Mouse (Mus musculus): ENCODE data around the gene Apoe. TPM values are rescaled to one million over a fixed set of nuclear protein-coding genes. Genes with fewer than 3 reads are reported as not detected.
"Not testable (repeated sequence)": the region's sequence is repeated elsewhere in the genome, so short reads cannot be mapped to it uniquely, and the experiment has no call there.

Apoe gene
- total and polyA plus RNA-seq, 2 experiments from 2014 or later, result 2,139 to 2,613 TPM

DNA sequence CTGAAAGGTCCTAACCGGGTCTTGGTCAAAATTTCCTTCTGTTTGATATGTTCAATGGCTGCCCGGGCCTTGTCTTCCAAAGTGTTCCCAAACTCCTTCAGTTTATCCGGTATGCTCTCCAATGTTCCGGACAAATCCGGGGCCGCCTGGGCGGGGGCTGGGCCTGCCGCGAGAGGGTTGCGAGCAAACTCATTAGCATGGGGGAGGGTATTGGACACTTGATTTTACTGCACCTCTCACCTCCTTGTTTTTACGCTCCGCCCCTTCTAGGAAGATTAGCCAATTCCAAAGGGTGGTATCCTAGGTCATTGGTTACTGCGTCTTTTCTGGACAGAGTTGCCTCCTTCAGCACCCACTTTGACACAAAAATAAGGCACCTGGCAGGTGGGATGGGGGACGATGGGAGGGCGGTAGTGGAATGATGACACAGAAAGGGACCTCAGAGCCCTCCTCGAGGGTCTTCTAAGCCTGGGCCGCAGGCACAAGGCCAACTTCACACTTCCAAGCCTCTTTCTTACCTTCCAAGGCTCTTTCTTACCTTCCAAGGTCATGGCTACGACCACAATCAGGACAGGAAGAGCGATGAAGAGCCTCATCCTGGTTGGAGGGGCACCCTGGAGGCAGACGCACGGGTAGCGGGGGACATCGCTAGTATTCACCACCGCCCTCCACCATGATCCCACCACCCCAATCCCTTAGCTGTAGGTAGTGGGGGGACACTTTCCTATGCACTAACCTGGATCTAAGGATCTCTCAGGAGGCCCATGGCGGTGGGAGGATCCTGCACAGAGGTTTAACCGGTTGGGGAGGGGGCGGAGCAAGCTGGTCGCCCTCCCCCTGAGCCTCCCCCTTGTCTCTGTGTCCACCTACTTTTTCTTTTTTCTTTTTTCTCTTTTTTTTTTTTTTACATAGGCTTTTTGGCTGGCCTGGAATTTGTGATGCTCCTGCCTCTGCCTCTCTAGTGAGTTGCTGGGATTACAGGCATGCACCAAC is 6.8 kb downstream of the Apoe start, which contains the start of gene Apoc1:
TSS of gene Apoc1 (minus strand) at position 788 of the 993 bp plus-strand sequence.
- Histone ChIP-seq H3K36me3 (ENCODE audit: insufficient read depth, low read length) (no peaks in the 10 kb centered on the region), H3K27me3 (ENCODE audit: insufficient read depth, low read length) (no peaks in the 10 kb centered on the region), H3K4me2 (ENCODE audit: low read depth, low read length, poor library complexity, severe bottlenecking) (no peak within 1 kb of the TSS), H3K4me1 (ENCODE audit: insufficient read depth, low read length) (no peaks in the 10 kb centered on the region), H3K4me3 (ENCODE audit: low read depth, low read length) (no peak within 1 kb of the TSS), H3K9me3 (ENCODE audit: low read length) (no peaks in the 10 kb centered on the region), H3K9ac (replicated peaks; ENCODE audit: low read length, poor library complexity, severe bottlenecking) (no peak within 1 kb of the TSS), H3K27ac (ENCODE audit: low read depth, low read length) (peak within 1 kb of the TSS; percentile 62; the same call in 1 of the 2 replicates)
- DNase-seq (ENCODE audit: low spot score) (no peak), ATAC-seq (ENCODE audit: low FRiP score) (no peak)
- no peak for TF ChIP-seq CTCF (IDR thresholded peaks at IDR 0.05)
- WGBS, result 55% methylated on average over 28 of the region's 28 CpGs

DNA sequence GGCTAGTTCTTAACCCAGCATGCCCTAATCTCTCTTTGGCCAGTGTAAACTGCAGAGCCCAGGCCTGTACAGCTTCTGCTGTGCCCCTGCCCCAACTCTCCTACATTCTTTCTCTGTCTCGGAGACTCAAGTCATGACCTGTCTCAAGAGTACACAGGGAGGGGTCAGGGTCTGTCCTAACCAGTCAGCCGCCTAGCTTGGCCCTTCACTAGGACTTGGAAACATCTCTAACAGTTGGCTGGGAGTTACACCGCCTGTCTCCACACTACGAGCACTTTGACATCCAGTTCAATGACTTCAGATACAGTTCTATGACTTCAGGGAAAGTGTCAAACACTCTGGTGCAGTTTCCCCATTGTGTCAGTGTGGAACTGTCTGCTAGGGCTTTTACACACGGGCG is 7.6 kb downstream of the Apoe start:
- 83% methylated on average over 6 of the region's 6 CpGs for WGBS
- no peak for TF ChIP-seq CTCF (IDR thresholded peaks at IDR 0.05)
- H3K4me1 ChIP-seq (ENCODE audit: insufficient read depth, low read length), result no peaks in the 10 kb centered on the region
- no peaks in the 10 kb centered on the region for H3K27me3 ChIP-seq (ENCODE audit: insufficient read depth, low read length)
- ATAC-seq (ENCODE audit: low FRiP score) (no peak), DNase-seq (ENCODE audit: low spot score) (no peak)
- no peaks in the 10 kb centered on the region for H3K36me3 ChIP-seq (ENCODE audit: insufficient read depth, low read length)
- no peak overlapping the region for H3K9ac ChIP-seq (replicated peaks; ENCODE audit: low read length, poor library complexity, severe bottlenecking)
- no peak overlapping the region for H3K4me2 ChIP-seq (ENCODE audit: low read depth, low read length, poor library complexity, severe bottlenecking)
- H3K27ac ChIP-seq (ENCODE audit: low read depth, low read length), result no peak overlapping the region
- H3K4me3 ChIP-seq (ENCODE audit: low read depth, low read length), result no peak overlapping the region
- no peaks in the 10 kb centered on the region for H3K9me3 ChIP-seq (ENCODE audit: low read length)

DNA sequence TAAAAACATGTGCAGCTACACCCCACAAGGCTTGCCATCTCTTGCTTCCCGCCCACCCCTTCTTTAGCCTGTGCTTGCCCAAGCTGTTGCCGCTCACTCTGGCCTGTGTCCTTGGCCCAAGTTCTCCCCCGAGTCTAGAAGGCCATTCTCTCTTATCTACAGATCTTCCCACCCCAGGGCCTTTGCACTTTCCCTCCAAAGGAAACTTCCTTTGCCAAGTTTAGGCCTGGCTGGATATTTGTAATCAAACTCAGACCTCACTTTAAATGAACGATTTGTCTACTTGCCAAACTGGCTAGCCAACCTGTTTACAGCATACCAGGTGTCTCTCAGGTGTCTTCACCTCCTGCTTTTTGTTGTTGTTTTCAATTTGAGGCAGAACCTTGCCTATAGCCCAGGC is 8.1 kb downstream of the Apoe start:
- Histone ChIP-seq H3K9me3 (ENCODE audit: low read length) (no peaks in the 10 kb centered on the region), H3K4me1 (ENCODE audit: insufficient read depth, low read length) (no peaks in the 10 kb centered on the region), H3K27ac (ENCODE audit: low read depth, low read length) (no peak overlapping the region), H3K4me2 (ENCODE audit: low read depth, low read length, poor library complexity, severe bottlenecking) (no peak overlapping the region), H3K9ac (replicated peaks; ENCODE audit: low read length, poor library complexity, severe bottlenecking) (no peak overlapping the region), H3K27me3 (ENCODE audit: insufficient read depth, low read length) (no peaks in the 10 kb centered on the region), H3K4me3 (ENCODE audit: low read depth, low read length) (no peak overlapping the region), H3K36me3 (ENCODE audit: insufficient read depth, low read length) (no peaks in the 10 kb centered on the region)
- TF ChIP-seq CTCF (IDR thresholded peaks at IDR 0.05), result no peak
- 94% methylated on average over 4 of the region's 4 CpGs for whole genome bisulfite sequencing
- DNase-seq (ENCODE audit: low spot score) (no peak), ATAC-seq (ENCODE audit: low FRiP score) (no peak)

DNA sequence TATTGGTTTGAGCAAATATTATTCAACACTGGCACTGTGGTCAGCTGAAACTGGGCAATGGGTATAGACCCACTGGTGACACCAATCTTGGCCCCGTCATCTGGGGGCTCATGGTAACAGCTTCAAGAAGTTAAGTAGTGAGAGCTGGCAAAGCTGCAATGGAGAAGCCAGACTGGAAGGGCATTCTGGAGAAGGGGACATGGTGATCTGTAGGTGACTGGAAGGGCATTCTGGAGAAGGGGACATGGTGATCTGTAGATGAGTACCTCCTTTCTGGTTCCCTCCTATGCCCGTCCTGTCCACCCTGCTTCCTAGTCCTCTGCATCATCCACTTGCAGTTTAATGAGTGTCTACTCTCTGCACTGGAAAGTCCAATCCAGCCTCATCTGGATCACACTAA is 10.4 kb downstream of the Apoe start:
- Histone ChIP-seq H3K27me3 (ENCODE audit: insufficient read depth, low read length) (no peaks in the 10 kb centered on the region), H3K36me3 (ENCODE audit: insufficient read depth, low read length) (no peaks in the 10 kb centered on the region), H3K9me3 (ENCODE audit: low read length) (no peaks in the 10 kb centered on the region), H3K4me3 (ENCODE audit: low read depth, low read length) (no peak overlapping the region), H3K27ac (ENCODE audit: low read depth, low read length) (no peak overlapping the region), H3K4me2 (ENCODE audit: low read depth, low read length, poor library complexity, severe bottlenecking) (no peak overlapping the region), H3K4me1 (ENCODE audit: insufficient read depth, low read length) (no peaks in the 10 kb centered on the region), H3K9ac (replicated peaks; ENCODE audit: low read length, poor library complexity, severe bottlenecking) (no peak overlapping the region)
- 97% methylated on average over 2 of the region's 2 CpGs for WGBS
- DNase-seq (ENCODE audit: low spot score), result no peak
- ATAC-seq (ENCODE audit: low FRiP score), result no peak
- no peak for TF ChIP-seq CTCF (IDR thresholded peaks at IDR 0.05)

DNA sequence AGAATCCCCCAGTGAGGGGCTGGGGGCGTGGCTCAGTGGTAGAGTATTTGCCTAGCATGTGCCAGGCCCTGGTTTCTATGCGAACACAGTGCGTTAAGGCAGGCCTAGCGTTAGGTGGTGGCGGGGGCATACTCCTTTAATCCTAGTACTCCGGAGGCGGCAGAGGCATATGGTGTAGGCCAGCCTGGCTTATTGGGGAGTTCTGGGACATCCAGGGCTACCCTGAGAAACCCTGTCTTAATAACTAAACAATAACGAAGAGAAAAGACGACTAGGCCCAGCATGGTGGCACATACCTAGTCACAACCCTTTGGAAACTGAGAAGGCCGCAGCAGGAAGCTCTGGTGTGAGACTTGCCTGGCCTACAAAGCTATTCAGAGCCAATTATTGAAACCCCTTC is 10.9 kb downstream of the Apoe start:
- DNase-seq (ENCODE audit: low spot score), result no peak
- ATAC-seq (ENCODE audit: low FRiP score), result no peak
- Histone ChIP-seq H3K27me3 (ENCODE audit: insufficient read depth, low read length) (no peaks in the 10 kb centered on the region), H3K9ac (replicated peaks; ENCODE audit: low read length, poor library complexity, severe bottlenecking) (no peak overlapping the region), H3K4me2 (ENCODE audit: low read depth, low read length, poor library complexity, severe bottlenecking) (no peak overlapping the region), H3K4me1 (ENCODE audit: insufficient read depth, low read length) (no peaks in the 10 kb centered on the region), H3K9me3 (ENCODE audit: low read length) (no peaks in the 10 kb centered on the region), H3K36me3 (ENCODE audit: insufficient read depth, low read length) (no peaks in the 10 kb centered on the region), H3K4me3 (ENCODE audit: low read depth, low read length) (no peak overlapping the region), H3K27ac (ENCODE audit: low read depth, low read length) (no peak overlapping the region)
- TF ChIP-seq CTCF (IDR thresholded peaks at IDR 0.05), result no peak
- WGBS, result 87% methylated on average over 10 of the region's 10 CpGs

DNA sequence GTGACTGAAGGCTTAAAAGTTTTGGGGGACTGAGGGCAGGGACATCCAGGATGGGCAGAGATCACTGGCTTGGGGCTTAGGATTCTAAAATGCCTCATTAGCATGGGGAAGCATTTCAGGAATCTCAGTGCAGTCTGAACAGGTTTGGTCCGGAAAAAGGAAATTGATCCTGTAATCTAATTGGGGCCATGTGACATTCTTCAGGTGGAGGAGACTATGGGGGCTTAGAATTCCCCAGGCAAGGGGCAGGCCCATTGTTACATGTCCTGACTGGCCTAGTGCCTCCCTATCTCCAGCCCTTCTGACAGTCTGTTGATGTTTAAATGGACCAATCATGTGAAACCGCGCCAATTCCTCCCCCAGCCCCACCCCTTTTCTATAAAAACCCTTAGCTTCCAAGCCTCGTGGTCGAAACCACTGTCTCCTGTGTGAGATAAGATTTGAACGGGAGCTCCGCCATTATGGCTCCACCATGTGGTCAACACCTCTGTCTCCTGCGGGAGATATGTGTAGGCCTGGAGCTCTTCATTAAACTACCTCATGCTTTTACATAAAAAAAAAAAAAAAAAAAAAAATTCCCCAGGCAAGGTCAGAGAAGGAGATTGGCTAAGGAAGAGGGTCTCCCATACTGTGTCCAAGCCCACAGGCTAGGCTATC is 11.9 kb downstream of the Apoe start:
- H3K9ac ChIP-seq (replicated peaks; ENCODE audit: low read length, poor library complexity, severe bottlenecking); H3K27ac ChIP-seq (ENCODE audit: low read depth, low read length); ATAC-seq (ENCODE audit: low FRiP score); H3K27me3 ChIP-seq (ENCODE audit: insufficient read depth, low read length); H3K36me3 ChIP-seq (ENCODE audit: insufficient read depth, low read length); H3K4me2 ChIP-seq (ENCODE audit: low read depth, low read length, poor library complexity, severe bottlenecking); DNase-seq (ENCODE audit: low spot score); H3K9me3 ChIP-seq (ENCODE audit: low read length); H3K4me1 ChIP-seq (ENCODE audit: insufficient read depth, low read length); H3K4me3 ChIP-seq (ENCODE audit: low read depth, low read length): not testable (repeated sequence)
- WGBS, result 71% methylated on average over 8 of the region's 8 CpGs

Data from midbrain, postnatal 0 days (tissue).